Mouse (Mus musculus): ENCODE measurements at regions not wholly inside any gene's neighbourhood (a gene's known extent, or its start where the extent isn't known, plus 50 kb on each side); places are given as distances from the start of the nearest gene placed in this dataset.

DNA sequence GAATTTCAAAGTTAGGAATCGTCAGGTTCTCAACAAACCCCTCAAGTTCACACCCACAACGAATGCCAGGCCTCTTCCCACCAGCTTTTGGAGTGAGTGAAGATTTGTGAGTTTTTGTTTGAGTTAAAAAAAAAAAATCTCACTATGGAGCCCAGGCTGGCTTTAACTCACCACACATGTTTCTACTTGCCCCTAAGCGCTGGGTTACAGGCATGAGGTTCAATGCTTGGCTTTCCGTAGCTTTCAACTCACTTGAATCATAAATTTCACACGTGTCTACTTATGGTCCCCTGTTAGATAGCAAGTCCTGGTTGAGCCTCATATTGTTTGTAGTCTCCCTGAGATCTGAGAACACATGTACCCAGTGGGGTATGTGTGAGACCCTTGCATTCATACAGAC is 122.8 kb upstream of the Efna5 start:
- no peak for DNase-seq (ENCODE audit: low spot score in 2 of 2)

DNA sequence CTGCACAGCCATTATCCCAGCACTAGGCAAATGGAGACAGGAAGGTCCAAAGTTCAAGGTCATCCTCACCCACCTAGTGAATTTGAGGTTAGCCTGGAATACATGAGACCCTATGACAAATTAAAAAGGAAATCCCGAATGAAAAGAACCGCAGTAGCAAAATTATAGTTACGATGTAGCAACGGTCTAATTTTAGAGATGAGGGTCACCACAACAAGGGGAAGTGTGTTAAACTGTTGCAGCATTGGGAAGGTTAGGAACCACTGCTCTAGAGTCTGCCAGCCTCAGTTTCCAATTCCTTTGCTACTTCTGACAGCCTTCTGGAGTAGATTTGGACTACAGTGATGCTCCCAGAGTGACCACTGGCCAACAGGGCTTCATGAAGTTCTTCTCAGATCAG is 121.6 kb upstream of the Efna5 start:
- DNase-seq (ENCODE audit: low spot score in 2 of 2) = no peak

DNA sequence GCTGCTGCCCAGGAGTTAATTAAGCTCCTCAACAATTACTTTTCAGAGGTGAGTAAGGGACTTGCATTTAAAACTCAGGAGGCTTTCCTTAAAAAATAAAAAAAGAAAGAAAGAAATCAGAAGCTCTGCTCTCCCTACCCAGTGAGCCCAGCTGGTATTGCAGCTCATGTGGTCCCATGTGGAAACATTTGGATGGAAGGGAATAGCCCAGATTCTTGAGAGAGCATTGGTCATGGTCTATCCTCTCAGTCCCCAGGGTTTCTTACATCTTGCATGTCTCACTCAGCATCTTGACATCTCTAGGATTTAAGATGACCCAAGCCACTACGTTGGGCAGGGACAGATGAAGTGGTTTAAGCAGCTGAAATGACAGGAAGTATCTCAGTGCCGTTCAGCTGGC is 120.8 kb upstream of the Efna5 start:
- DNase-seq (ENCODE audit: low spot score in 2 of 2) = no peak

DNA sequence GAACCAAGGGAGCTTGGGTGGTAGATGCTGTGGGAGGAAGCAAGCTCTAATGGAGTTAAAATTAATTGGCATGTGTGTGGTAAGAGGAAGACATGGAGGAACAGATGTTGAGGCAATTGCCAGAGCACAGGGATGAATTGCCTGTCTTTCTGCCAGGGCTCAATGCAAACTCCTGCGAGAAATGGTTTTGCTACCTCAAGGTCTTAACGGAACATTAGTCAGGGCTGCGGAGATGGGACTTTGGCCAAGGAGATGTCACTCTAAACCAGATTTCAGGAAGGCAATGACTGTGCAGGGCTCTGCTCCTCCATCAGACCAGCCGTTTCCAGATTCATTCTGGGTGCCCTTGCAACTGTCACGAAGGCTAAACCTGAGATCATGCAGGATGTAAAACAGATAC is 116.6 kb upstream of the Efna5 start:
- DNase-seq (ENCODE audit: low spot score in 2 of 2) = no peak

DNA sequence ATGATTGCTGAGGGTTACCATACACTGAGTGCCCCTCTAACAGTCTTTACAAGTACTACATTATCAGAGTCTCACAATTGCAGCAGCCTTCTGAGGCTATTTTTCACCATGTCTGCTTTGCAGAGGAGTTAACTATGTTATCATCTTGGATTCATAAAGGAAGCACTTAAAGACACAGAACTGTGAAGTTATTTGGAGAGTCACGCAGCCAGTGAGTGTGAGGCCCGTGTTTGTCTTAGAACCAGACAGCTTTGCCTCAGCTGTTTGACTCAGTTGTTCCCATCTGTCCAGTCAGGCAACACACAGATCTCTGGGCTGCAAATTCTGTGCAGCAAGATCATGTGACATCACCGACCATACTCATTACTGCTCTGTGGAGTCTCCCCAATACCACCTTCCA is 114.2 kb upstream of the Efna5 start:
- peak in 1 of 2 experiments; percentile 48 for DNase-seq (ENCODE audit: low spot score in 2 of 2)

DNA sequence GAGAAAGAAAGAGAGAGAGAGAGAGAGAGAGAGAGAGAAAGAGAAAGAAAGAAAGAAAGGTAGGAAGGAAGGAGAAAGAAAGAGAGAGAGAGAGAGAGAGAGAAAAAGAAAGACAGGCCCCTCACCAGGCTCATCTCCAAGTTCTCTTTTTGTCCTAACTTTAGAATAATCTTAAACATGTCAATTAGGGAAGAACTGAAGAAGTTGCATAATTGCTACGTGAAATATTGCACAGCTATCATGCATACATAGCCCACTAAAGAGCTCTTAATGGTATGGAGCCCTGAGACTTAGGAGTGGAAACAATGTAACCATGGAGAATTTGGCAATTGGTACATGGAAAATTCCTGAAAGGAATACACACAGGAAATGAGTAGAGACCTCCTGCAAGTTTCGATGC is 111.9 kb upstream of the Efna5 start:
- DNase-seq (ENCODE audit: low spot score in 2 of 2) = no peak

DNA sequence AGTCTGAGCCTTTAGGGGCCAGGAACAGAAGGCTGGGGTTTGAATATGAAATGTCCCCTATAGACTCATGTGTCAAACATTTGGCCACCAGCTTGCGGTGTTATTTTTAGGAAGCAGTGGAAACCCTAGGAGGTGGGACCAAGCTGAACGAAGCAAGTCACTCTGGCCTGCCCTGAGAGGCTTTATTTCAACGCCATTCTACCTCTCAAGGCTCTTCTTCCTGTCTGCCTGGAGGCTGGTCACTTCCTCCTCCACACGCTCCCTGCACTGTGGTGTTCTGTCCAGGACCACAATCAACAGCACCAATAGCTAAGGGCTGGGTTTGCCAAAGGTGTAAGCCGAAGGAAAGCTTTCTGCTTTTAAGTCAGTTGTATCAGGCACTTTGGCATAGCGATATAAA is 105.2 kb upstream of the Efna5 start:
- DNase-seq (ENCODE audit: low spot score in 2 of 2) = no peak

DNA sequence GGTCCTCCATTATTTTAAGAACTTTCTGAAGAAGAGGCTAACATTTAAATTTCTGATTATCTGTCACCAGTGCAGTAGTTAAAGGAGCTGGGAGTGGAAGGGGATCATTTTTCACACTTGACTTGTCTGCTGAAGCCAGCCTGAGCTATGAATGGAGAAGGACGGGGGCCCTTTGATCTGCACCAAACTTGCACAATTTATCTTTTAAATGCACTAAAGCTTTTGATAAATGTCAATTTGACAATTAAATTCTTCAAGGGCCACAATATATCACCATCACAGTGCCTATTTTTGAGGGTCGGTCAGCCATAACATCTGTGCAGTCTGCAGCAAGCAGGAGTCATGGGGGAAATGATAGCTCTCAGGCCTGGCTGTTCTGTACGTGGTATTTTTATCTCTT is 99.2 kb upstream of the Efna5 start:
- DNase-seq (ENCODE audit: low spot score in 2 of 2) = no peak

DNA sequence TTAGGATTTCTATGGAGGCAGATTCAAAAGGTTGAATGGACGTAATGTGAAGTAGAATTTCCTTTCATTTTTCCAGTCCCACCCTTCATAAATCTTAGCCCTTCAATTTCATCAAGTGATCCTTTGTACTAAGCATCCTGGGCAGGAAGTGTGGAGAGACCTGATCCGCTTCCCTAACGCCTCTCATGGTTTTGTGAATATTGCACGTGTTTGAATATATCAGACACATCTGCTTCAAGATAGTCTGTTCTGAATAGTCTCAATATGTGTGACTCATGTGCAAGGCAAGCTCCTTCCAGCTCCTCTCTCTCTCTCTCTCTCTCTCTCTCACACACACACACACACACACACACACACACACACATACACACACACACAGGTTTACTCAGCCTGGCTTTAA is 96.4 kb upstream of the Efna5 start:
- DNase-seq (ENCODE audit: low spot score in 2 of 2) = no peak

DNA sequence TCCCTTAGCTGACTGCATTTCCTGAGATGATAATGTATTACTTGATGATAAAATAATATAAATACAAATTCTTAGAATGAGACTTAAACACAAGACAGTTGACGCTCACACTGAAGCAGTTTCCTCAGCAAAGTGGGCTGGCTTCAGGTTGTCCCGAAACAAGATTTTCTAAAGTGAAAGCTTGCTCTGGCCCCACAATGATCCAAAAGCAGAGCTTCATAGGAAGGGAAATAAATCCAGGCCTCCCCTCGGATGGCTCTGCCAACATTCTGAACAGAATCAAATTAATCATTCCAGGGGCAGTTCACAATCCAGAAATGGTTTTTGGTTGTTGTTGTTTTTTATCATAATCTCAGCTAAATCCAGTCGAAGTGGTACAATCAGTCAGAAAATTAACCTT is 96.0 kb upstream of the Efna5 start:
- no peak for DNase-seq (ENCODE audit: low spot score in 2 of 2)

DNA sequence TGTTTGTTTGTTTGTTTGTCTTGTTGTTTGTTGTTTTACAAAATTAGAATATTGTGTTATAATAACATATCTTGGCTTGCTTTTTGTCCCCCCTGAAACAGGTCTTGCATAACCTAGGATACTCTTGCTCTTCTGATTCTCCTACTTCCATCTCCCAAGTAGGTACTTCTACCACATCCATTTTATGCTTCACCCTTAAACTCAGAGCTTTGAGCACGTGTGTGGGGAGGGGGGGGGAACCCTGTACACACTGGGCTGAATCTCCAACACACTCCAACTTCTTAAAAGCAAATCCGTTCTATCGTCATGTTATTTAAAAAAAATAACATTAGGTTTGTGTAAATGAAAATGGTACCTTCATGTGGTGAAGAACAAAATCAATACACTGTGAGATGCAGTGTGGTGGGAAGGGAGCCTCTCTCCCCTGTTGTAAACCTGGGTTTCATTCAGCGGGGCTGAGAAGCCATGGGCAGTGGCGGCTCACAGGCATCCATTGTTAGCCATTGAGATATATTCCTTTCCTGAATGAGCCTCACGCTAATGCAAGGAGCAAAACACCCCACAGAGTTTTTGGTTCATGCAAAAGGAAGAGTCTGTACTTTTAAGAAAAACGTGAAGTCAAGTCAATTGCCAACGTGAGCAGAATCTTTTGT is 93.6 kb upstream of the Efna5 start:
- no peak for DNase-seq (ENCODE audit: low spot score in 2 of 2)

DNA sequence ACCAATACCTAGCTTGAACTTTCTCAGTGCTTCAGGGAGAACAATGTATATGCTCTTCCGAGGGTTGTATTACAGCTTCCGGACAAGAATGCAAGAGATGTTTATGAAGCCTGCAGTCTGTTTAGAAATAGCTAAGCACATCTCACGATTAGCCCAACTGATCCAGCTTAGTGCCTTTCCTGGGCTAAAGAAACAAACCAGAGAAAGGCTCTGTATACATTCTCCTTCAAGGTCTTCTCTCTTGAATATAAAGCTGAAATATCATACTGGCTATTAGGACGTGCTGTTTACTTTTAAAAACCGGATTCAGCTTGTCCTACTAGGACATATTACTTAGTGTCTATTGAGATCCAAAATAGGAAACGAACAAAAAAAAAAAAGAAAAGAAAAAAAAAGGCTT is 87.9 kb upstream of the Efna5 start:
- no peak for DNase-seq (ENCODE audit: low spot score in 2 of 2)

DNA sequence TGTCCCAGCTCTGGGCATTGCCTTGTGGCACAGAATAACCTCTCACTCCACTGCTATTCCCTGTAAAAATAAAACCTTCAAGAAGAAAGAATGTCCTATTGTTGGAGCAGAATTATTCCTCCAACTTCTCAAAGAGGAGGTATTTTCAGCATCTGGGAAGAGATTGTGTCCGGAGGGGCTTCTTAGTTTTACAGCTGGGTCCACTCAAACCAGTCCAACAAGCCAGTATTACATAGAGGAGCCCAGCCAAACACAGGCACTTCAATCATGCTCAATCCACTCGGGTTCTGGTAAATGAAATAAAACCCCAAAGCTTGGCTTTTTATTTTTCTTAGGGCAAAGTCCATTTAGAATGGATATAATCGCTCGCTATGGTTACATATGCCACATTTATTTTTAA is 82.7 kb upstream of the Efna5 start:
- DNase-seq (ENCODE audit: low spot score in 2 of 2) = no peak

DNA sequence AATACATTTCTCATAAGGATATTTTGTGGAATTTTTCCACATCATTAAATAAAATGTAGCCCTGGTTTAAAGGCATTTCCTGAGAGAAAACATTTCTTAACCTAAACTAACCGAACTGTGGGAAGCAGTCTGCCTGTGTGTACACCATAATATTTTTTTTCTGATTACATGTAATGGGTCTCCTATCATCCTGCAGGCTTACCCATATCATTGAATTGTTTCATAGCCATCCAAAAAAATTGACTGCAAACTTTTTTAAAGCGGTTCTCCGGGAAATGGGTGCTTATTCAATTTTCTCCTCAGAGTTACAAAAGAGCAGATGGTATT is 81.1 kb upstream of the Efna5 start:
- no peak for DNase-seq (ENCODE audit: low spot score in 2 of 2)

DNA sequence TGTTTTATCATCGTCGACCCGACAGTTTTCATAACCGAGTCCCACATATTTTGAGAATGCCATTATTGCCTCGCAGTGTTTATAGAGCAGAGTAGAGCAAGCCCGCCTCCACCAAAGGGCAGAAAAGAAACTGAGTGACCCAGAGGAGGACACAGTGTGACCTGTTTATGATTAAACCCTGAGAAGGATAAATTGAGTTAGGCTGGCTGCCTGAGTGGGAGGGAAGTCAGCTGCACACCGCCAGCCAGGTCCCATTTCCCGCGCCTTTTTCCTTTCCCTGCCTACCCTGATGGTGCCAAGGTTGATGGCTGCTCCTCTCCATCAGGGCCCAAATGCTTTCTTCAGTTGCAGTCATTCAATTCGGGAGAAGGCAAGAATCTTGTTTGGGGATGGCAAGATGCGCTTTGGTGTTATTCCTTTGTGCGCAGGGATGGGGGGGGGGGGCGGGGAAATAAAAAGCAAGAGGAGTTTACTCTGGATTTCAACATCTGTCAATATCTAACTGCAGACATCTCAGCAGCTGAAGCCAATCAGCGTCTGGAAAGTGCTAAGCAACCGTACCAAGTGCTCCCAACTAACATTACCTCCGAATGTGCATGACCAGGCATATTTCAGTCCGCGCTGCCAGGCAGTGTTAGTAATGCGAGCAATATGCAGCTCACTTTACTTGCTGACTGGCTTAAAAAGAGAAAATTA is 80.6 kb upstream of the Efna5 start:
- DNase-seq (ENCODE audit: low spot score in 2 of 2) = peak in 1 of 2 experiments; percentile 29

DNA sequence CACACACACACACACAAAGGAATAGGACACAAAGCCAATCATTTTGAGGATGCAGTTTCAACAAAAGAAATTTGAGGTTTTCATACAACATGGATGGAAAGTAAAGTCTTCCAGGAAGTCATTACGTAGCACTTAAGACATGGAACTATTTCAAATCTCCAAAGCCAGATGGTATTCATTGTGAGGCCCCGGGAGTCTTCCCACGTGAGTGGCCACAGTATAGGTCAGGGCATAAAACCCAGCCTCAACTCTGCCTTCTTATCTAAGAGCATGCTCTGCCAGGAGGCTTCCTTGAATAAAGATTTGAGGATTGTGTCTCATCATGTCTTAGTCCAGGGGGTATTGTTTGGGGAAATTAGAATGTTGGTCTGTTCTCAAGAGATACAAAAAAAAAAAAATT is 78.0 kb upstream of the Efna5 start:
- no peak for DNase-seq (ENCODE audit: low spot score in 2 of 2)

DNA sequence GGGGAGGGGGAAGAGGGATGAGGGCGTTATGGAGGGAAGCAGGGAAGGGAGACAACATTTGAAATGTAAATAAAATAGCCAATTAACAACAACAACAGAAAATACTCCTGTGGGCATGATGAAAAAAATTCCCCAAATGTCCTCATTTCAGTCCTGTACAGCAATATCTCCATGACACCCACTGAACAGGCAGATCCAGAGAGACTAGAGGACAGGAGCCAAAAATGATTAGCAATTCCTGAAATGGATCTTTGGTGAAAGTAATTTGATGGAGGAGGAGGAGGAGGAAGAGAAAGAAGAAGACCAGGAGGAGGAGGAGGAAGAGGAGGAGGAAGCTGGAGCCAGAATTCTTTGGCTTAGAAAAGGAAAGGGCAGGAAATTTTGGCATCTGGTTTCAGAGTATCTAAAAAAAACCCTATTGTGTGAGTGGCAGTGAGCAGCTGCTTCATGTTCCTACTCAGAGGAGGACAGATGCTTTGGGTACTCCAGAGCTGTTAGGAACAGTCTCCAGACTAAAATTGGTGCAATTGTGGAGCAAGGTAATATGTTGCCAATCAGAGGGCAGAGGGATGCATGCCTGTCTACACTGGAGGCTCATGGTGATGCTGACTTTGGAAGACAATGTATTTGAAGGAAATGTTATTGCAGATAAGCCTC is 66.5 kb upstream of the Efna5 start:
- no peak for DNase-seq (ENCODE audit: low spot score in 2 of 2)

DNA sequence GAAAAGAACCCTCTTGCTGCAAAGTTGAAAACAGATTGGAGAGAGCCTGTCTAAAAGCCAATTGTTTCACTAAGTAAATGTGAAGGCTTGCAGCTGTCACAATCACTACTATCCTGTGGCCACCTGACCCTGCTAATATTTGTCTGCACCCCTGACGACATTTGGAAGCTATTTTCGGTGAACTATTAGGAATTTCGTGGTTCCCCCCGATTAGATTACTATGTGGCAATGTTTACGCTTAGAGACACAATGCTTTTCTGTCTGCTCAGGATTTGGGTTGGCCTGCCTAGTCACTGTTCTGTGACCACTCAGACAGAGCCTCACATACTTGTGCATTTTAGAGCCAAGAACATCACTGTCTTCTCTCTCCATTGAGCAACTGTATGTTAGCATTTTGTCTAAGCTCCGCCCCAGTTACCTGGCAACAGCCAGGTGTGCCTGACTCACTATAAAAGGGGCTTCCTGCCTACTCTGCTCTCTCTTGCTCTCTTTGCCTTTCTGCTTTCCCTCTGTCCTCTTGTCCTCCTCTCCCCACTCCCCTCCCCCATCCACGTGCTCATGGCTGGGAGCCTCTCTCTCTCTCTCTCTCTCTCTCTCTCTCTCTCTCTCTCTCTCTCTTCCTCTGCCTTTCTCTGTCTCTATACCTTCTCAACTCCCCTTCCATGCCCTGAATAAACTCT is 59.6 kb upstream of the Efna5 start:
- DNase-seq (ENCODE audit: low spot score in 2 of 2) = no peak

DNA sequence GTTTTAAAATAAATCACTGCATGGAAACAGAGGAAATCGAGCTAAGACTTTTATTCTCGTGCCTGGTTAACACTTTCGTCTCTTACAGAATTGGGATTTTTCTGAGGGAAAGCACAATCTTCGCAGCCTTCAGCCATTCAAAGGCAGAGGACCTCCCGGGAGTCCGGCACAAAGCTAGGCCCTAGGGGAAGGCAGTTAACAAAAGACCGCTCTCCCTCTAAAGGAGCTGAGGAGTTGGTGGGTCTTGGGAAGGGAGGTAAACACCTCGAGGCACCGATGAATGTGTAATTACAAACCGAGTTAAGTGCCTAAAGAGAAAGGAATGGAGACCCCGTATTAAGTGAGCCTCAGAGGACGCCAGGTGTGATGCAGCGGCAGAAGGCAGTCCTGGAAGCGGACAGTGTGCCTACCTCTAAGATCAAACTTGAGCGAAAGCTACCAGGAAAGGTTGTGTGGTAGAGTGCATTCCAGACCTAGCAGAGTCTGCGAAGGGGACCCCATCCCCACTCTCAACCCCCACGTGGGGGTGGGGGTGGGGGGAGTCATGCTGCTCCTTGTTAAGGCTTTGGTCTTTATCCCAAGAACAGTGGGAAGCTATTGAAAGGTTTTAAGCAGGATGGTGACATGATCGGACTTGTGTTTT is 58.9 kb upstream of the Efna5 start:
- no peak for DNase-seq (ENCODE audit: low spot score in 2 of 2)

DNA sequence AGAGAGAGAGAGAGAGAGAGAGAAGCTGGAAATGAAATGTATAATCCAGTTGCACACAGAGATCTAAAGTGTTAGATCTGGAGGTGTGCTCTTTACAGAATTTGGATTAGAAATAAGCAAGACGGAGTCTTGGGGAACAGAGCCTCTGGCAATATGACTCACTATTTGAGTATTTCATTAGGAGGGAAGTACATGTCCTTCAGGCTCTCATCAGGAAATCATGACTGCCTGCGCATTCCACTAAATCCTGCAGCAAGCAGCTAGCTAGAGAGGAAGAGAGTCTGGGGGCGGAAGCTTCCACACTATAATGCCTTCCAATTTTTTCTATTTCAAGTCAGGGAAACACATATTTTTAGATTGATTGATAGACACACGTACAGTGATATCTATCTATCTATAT is 58.1 kb upstream of the Efna5 start:
- peak in 1 of 2 experiments; percentile 48 for DNase-seq (ENCODE audit: low spot score in 2 of 2)
